In genomic region chr5:53009027-53009769, GRCm38 (mm10) we compare ENCODE assay signal across 27 mouse cellular contexts. TPM values are rescaled to one million over a fixed set of nuclear protein-coding genes. Genes with fewer than 3 reads are reported as not detected.
DNase-seq lines count a peak whose midpoint lies in the region; ATAC-seq and TF ChIP-seq lines count a peak whose summit lies in the region.
"Had no signal": no experiment of that assay in that cellular context is flagged by ENCODE, and none has a peak within 500 bp of the region (broad histone marks: within the 10 kb centered on the region; RNA-seq: fewer than 3 reads in every experiment).

No protein-coding gene starts in this region.

- no peak overlapping the region for H3K4me2 ChIP-seq in kidney, embryonic 16.5 days (replicated peaks; ENCODE audit: low read depth, low read length)
- H3K4me2 ChIP-seq: heart, embryonic 11.5 days; hindbrain, embryonic 12.5 days; hindbrain, embryonic 15.5 days had no signal

- no peak for TF ChIP-seq CTCF in thymus, adult 2 months (IDR thresholded peaks at IDR 0.05; ENCODE audit: borderline replicate concordance, control insufficient read depth, extremely low read depth, insufficient read depth, low read length, poor library complexity)

- WGBS in kidney, embryonic 16.5 days: 59% methylated on average over 8 of the region's 8 CpGs
- WGBS in thymus, adult 2 months: 86% methylated on average over 8 of the region's 8 CpGs

- H3K27ac ChIP-seq in kidney, embryonic 16.5 days (ENCODE audit: low read length): peak overlapping the region; percentile 65; the same call in 1 of the 2 replicates
- H3K27ac ChIP-seq in thymus, adult 2 months (ENCODE audit: control insufficient read depth, insufficient read depth, low read length): no peak overlapping the region
- H3K27ac ChIP-seq: forebrain, embryonic 10.5 days; gastrocnemius, adult 2 months; hindbrain, embryonic 12.5 days; hindbrain, embryonic 15.5 days had no signal

- no peak for TF ChIP-seq POLR2A in thymus, adult 2 months (IDR thresholded peaks at IDR 0.05; ENCODE audit: control insufficient read depth, extremely low read depth, insufficient read depth, low read length, poor library complexity)

- H3K9ac ChIP-seq in kidney, embryonic 16.5 days (replicated peaks; ENCODE audit: low read length): no peak overlapping the region
- H3K9ac ChIP-seq: forebrain, postnatal 0 days; hindbrain, embryonic 12.5 days; hindbrain, embryonic 15.5 days had no signal

- no peak overlapping the region for H3K4me3 ChIP-seq in kidney, embryonic 16.5 days (ENCODE audit: low read length)
- no peak overlapping the region for H3K4me3 ChIP-seq in thymus, adult 2 months (ENCODE audit: control insufficient read depth, insufficient read depth, low read length)
- H3K4me3 ChIP-seq: forebrain, embryonic 10.5 days; gastrocnemius, adult 2 months; hindbrain, embryonic 12.5 days; hindbrain, embryonic 15.5 days had no signal

- ATAC-seq in kidney, embryonic 16.5 days (ENCODE audit: low FRiP score, low TSS enrichment): peak; percentile 87
- ATAC-seq: activated CD4-positive, CD25-positive, alpha-beta regulatory T cell, adult 4 months; forebrain, embryonic 14.5 days; forebrain, postnatal 0 days had no signal

- H3K36me3 ChIP-seq in kidney, embryonic 16.5 days (ENCODE audit: insufficient read depth, low read length): no peaks in the 10 kb centered on the region
- H3K36me3 ChIP-seq in thymus, adult 2 months (ENCODE audit: control insufficient read depth, insufficient read depth, low read length): no peaks in the 10 kb centered on the region
- H3K36me3 ChIP-seq: forebrain, embryonic 10.5 days; G1E; hindbrain, embryonic 12.5 days; hindbrain, embryonic 15.5 days had no signal

- H3K9me3 ChIP-seq in kidney, embryonic 16.5 days (ENCODE audit: low read length): peaks cover 9% of the 10 kb centered on the region; the same call in 1 of the 2 replicates
- H3K9me3 ChIP-seq: hindbrain, embryonic 15.5 days had no signal

- H3K4me1 ChIP-seq in kidney, embryonic 16.5 days (ENCODE audit: insufficient read depth, low read length): peaks cover 12% of the 10 kb centered on the region; the same call in 1 of the 2 replicates
- H3K4me1 ChIP-seq in thymus, adult 2 months (replicated peaks; ENCODE audit: control insufficient read depth, insufficient read depth, low read length): no peaks in the 10 kb centered on the region
- H3K4me1 ChIP-seq: forebrain, embryonic 10.5 days; hindbrain, embryonic 12.5 days; hindbrain, embryonic 15.5 days had no signal

- DNase-seq in kidney, adult 9 months: peak; percentile 53
- DNase-seq in kidney, adult 11 months: no peak
- DNase-seq in kidney, postnatal 14 days: no peak
- DNase-seq in Muller cell, postnatal 12 days (ENCODE audit: inconsistent ontology term): peak; percentile 7
- peak; percentile 27 to 47 for DNase-seq in kidney, postnatal 4 days
- DNase-seq in thymus, adult 2 months: no peak
- DNase-seq: adrenal gland, adult 8-10 months; adrenal gland, postnatal 25 days; B cell, adult 2 months; cerebellum, adult 11-12 months; cerebellum, adult 9-10 months; cerebellum, postnatal 14 days; forebrain, postnatal 0 days; gastrocnemius, adult 2 months; gastrocnemius, postnatal 14 days; heart, adult 11 months had no signal

- H3K27me3 ChIP-seq in kidney, embryonic 16.5 days (ENCODE audit: insufficient read depth, low read length): no peaks in the 10 kb centered on the region; the same call in 1 of the 2 replicates
- no peaks in the 10 kb centered on the region for H3K27me3 ChIP-seq in thymus, adult 2 months (ENCODE audit: control insufficient read depth, insufficient read depth, low read length)
- H3K27me3 ChIP-seq: CH12.LX; hindbrain, embryonic 12.5 days; hindbrain, embryonic 15.5 days had no signal

RNA-seq across cellular contexts. Expression of gene Slc34a2, which starts 28.7 kb away (rescaled TPM):
- 0.64 and 2.5 TPM in 2 replicates for polyA plus RNA-seq in kidney, embryonic 16.5 days (2015; fragmentation: Nextera tagmentation; extraction: Ambion mirVana)
- 2.6 and 3.4 TPM in 2 replicates for polyA plus RNA-seq in thymus, adult 2 months (2012; rRNA removed)
- polyA plus RNA-seq: activated CD4-positive, CD25-positive, alpha-beta regulatory T cell, adult 4 months; embryonic facial prominence, embryonic 11.5 days; forebrain, embryonic 10.5 days; forebrain, embryonic 14.5 days; forebrain, postnatal 0 days; G1E; heart, embryonic 11.5 days; heart, embryonic 14.5 days had no signal

Comparison
In these comparisons a context has a peak if more than half of its experiments do, and no peak if none do; other contexts are left out.
1. DNase-seq: peak in kidney, adult 9 months (single experiment), Muller cell, postnatal 12 days (single experiment) and kidney, postnatal 4 days (2 of 2); none in kidney, adult 11 months (single experiment), kidney, postnatal 14 days (single experiment) and thymus, adult 2 months (single experiment).